Mouse (Mus musculus) thymus, postnatal 25 days (tissue): Measurements from ENCODE around the gene Gm1330.
"Not testable (repeated sequence)": the region's sequence is repeated elsewhere in the genome, so short reads cannot be mapped to it uniquely, and the experiment has no call there.

Experiments
- DNase-seq: peaks from one replicate; pipeline ENCODE4 v3.0.0; 2022

Gm1330 gene

DNA sequence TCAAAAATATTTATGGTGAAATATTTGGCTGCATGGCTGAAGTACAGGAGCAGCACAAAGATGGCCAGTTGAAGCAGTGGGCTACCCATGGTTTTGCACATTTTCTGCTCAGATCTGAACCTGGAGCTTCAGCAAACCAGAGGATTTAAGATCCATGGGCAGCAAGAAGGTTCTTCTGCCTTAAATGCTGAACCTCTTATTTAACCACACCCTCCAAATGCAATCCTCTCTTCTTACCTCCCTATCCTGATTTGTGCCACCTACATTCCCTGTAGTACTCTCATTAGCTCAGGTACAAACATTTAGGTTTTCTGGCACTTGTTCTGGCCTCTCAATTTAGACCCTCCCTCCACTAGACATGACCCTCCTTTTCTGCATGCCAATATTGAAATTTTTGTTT is at the start of gene Gm1330:
Gene Gm1330, minus strand, starts transcription at position 101 of the 400 bp plus-strand sequence.
- DNase-seq: no peak

DNA sequence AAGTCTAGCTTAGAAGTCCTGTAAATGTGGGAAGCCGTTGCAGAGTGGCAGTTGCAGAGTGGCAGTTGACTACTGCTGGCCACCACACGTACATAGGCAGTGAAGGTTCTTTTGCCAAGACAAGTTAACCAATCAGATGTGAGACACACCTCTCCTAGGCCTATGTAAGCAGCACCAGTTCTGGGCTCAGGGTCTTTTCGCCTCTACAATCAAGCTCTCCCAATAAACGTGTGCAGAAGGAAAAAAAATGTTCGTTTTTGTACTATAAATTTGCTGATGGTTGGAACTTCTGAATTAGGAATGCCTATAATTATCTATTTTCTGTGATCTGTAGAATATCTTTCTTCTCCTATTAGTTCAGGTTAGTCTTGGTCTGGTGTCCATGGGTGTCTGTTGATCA is 14.1 kb upstream of the Gm1330 start, which contains the start of gene Gm10750:
Gene Gm10750, minus strand, starts transcription at position 101 of the 400 bp plus-strand sequence.
- DNase-seq: not testable (repeated sequence)

DNA sequence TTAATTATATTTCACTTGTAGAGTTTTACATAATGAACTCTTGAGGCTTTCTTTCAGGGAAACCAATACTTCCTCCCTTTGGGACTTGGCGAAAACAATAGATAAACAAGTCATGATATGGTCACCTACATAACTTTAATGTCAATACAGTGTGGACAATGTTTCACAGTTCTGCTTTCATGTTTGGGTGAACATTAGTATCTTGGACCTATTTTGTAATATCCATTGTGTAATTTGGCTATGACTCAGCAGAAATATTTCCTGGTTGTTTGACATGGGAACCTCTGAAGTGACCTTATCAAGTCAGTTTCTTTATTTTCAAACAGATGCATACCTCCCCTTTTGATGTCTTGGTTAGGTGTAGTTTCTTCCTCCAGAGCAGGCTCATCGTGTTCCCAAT is 1.8 kb upstream of the Gm1330 start:
- DNase-seq: no peak

DNA sequence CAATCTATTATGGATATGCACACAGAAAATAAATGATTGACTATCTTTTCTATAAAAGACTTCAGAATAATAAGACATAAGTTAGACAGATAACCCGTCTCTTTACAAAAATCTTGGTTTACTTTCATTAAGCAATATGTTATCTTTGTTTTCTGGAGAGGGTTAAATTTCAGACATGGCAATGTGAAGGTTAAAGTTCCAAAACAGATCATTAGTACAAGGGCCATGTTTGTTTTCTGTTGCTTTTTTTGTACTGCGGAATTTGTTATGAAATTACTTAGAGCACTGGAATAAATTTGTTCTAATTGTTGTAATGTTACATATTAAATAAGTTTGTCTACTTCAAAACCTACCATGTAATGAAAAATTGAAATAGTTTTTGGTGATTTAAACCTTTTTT is 7.9 kb downstream of the Gm1330 start:
- no peak for DNase-seq
